Mouse (Mus musculus) E14TG2a.4 (cell line): ENCODE measurements around the gene Arhgef15.
A peak's percentile ranks its signal among the peaks of the same experiment; 100 is the strongest.

Source experiments
- CTCF ChIP-seq: conservative IDR thresholded peaks from 2 replicates; pipeline ENCODE4 v1.5.1; 2014; ENCODE audit warnings: low read length
- NANOG ChIP-seq: IDR thresholded peaks from 2 replicates; pipeline ENCODE4 v1.6.1; 2014; ENCODE audit warnings: borderline replicate concordance, low read length, mixed read lengths
- POU5F1 ChIP-seq: IDR thresholded peaks from 2 replicates; pipeline ENCODE4 v1.6.1; 2014; ENCODE audit warnings: low read length, borderline replicate concordance

- TF ChIP-seq CTCF, result peak; percentile 51
- TF ChIP-seq POU5F1, result no peak
- TF ChIP-seq NANOG, result no peak
These were observed 37.1 kb upstream of the Arhgef15 start for GRCm38 (mm10) chr11:68994377-68994776.
